Mouse (Mus musculus): ENCODE data around the gene Sim1. TPM values are rescaled to one million over a fixed set of nuclear protein-coding genes. Genes with fewer than 3 reads are reported as not detected.

Sim1 gene
- total RNA-seq, 2 experiments from 2014 or later, result 0.30 to 0.61 TPM

- TF ChIP-seq CTCF (IDR thresholded peaks at IDR 0.05), result no peak
- intact Hi-C loops (cut with DNase I), result loop anchor here (10.0 kb wide), 1 partner anchor 502 kb away; no protein-coding TSS in a partner anchor
- H3K27ac ChIP-seq, result no peak overlapping the region
- no peak overlapping the region for H3K4me3 ChIP-seq
- DNase-seq (ENCODE audit: extremely low spot score in 1 of 2, low spot score in 2 of 2), result no peak
Measured at GRCm38 (mm10) chr10:50902741-50903715, 8.5 kb downstream of the Sim1 start.

GRCm38 (mm10) chr10:50903846-50904763, 9.6 kb downstream of the Sim1 start:
- no peak for DNase-seq (ENCODE audit: extremely low spot score in 1 of 2, low spot score in 2 of 2)
- intact Hi-C loops (cut with DNase I), result loop anchor here (10.0 kb wide), 1 partner anchor 501 kb away; no protein-coding TSS in a partner anchor
- no peak for TF ChIP-seq CTCF (IDR thresholded peaks at IDR 0.05)
- no peak overlapping the region for H3K27ac ChIP-seq
- H3K4me3 ChIP-seq, result no peak overlapping the region

- no peak for DNase-seq (ENCODE audit: extremely low spot score in 1 of 2, low spot score in 2 of 2)
- Histone ChIP-seq H3K27ac (no peak overlapping the region), H3K4me3 (no peak overlapping the region)
- TF ChIP-seq CTCF (IDR thresholded peaks at IDR 0.05), result no peak
- intact Hi-C loops (cut with DNase I), result loop anchor here (10.0 kb wide), 1 partner anchor 500 kb away; no protein-coding TSS in a partner anchor
Measured at GRCm38 (mm10) chr10:50904764-50905701, 10.5 kb downstream of the Sim1 start.

GRCm38 (mm10) chr10:50910400-50910799, 15.8 kb downstream of the Sim1 start:
- TF ChIP-seq CTCF (IDR thresholded peaks at IDR 0.05), result no peak
- Histone ChIP-seq H3K4me3 (no peak overlapping the region), H3K27ac (no peak overlapping the region)
- intact Hi-C loops (cut with DNase I), result no loop called here
- DNase-seq (ENCODE audit: extremely low spot score in 1 of 2, low spot score in 2 of 2), result no peak

GRCm38 (mm10) chr10:50910861-50911410, 16.4 kb downstream of the Sim1 start:
- Histone ChIP-seq H3K27ac (no peak overlapping the region), H3K4me3 (no peak overlapping the region)
- no peak for DNase-seq (ENCODE audit: extremely low spot score in 1 of 2, low spot score in 2 of 2)
- no peak for TF ChIP-seq CTCF (IDR thresholded peaks at IDR 0.05)
- intact Hi-C loops (cut with DNase I), result no loop called here

GRCm38 (mm10) chr10:50915607-50916006, 21.1 kb downstream of the Sim1 start:
- TF ChIP-seq CTCF (IDR thresholded peaks at IDR 0.05), result no peak
- no peak for DNase-seq (ENCODE audit: extremely low spot score in 1 of 2, low spot score in 2 of 2)
- H3K4me3 ChIP-seq, result no peak overlapping the region
- intact Hi-C loops (cut with DNase I), result no loop called here
- no peak overlapping the region for H3K27ac ChIP-seq

GRCm38 (mm10) chr10:50929281-50929680, 34.7 kb downstream of the Sim1 start:
- DNase-seq (ENCODE audit: extremely low spot score in 1 of 2, low spot score in 2 of 2), result no peak
- no peak overlapping the region for H3K4me3 ChIP-seq
- no peak overlapping the region for H3K27ac ChIP-seq
- no peak for TF ChIP-seq CTCF (IDR thresholded peaks at IDR 0.05)
- intact Hi-C loops (cut with DNase I), result no loop called here

GRCm38 (mm10) chr10:50935673-50936072, 41.1 kb downstream of the Sim1 start:
- no peak overlapping the region for H3K4me3 ChIP-seq
- no peak overlapping the region for H3K27ac ChIP-seq

GRCm38 (mm10) chr10:50973625-50974024, 79.1 kb downstream of the Sim1 start:
- H3K27ac ChIP-seq, result no peak overlapping the region
- DNase-seq (ENCODE audit: extremely low spot score in 1 of 2, low spot score in 2 of 2), result no peak
- intact Hi-C loops (cut with DNase I), result no loop called here
- TF ChIP-seq CTCF (IDR thresholded peaks at IDR 0.05), result no peak
- H3K4me3 ChIP-seq, result no peak overlapping the region

More at GRCm38 (mm10) chr10:50935673-50936072, 41.1 kb downstream of the Sim1 start:
- DNase-seq (ENCODE audit: extremely low spot score in 1 of 2, low spot score in 2 of 2), result no peak
- TF ChIP-seq CTCF (IDR thresholded peaks at IDR 0.05), result no peak
- intact Hi-C loops (cut with DNase I), result no loop called here

GRCm38 (mm10) chr10:50981849-50982248, 87.3 kb downstream of the Sim1 start:
- Histone ChIP-seq H3K27ac (no peak overlapping the region), H3K4me3 (no peak overlapping the region)
- no peak for DNase-seq (ENCODE audit: extremely low spot score in 1 of 2, low spot score in 2 of 2)
- TF ChIP-seq CTCF (IDR thresholded peaks at IDR 0.05), result no peak
- intact Hi-C loops (cut with DNase I), result no loop called here
